Mouse (Mus musculus): ENCODE results near the gene Gm45208. TPM values are rescaled to one million over a fixed set of nuclear protein-coding genes. Genes with fewer than 3 reads are reported as not detected.
A peak's percentile ranks its signal among the peaks of the same experiment; 100 is the strongest.
"Not testable (repeated sequence)": the region's sequence is repeated elsewhere in the genome, so short reads cannot be mapped to it uniquely, and the experiment has no call there.

Gene Gm45208
- polyA plus RNA-seq, 1 experiment from 2014 or later, result not detected

- Histone ChIP-seq H3K9ac (peak within 1 kb of the TSS; percentile 46; the same call in 1 of the 2 replicates), H3K4me1 (replicated peaks; ENCODE audit: control insufficient read depth, insufficient read depth, low read length) (no peaks in the 10 kb centered on the region), H3K4me2 (replicated peaks) (peak within 1 kb of the TSS; percentile 51), H3K9me3 (ENCODE audit: control insufficient read depth, low read length) (no peaks in the 10 kb centered on the region), H3K4me3 (replicated peaks; ENCODE audit: low read length) (peak within 1 kb of the TSS; percentile 18), H3K27me3 (ENCODE audit: control insufficient read depth, insufficient read depth, low read length) (no peaks in the 10 kb centered on the region), H3K36me3 (replicated peaks; ENCODE audit: control insufficient read depth, insufficient read depth) (no peaks in the 10 kb centered on the region), H3K27ac (no peak within 1 kb of the TSS)
- WGBS, result 66% methylated on average over 14 of the region's 14 CpGs
- no peak for DNase-seq (ENCODE audit: low spot score)
- ATAC-seq (ENCODE audit: low FRiP score), result no peak
Measured at GRCm38 (mm10) chrX:7680864-7681263, 41.2 kb upstream of the Gm45208 start, which contains the start of gene Magix. Gene Magix (minus strand): TSS chrX:7681251.

- Histone ChIP-seq H3K4me2 (replicated peaks) (no peak overlapping the region), H3K9ac (no peak overlapping the region), H3K27me3 (ENCODE audit: control insufficient read depth, insufficient read depth, low read length) (no peaks in the 10 kb centered on the region), H3K9me3 (ENCODE audit: control insufficient read depth, low read length) (no peaks in the 10 kb centered on the region), H3K27ac (no peak overlapping the region), H3K4me3 (replicated peaks; ENCODE audit: low read length) (no peak overlapping the region), H3K4me1 (replicated peaks; ENCODE audit: control insufficient read depth, insufficient read depth, low read length) (no peaks in the 10 kb centered on the region), H3K36me3 (replicated peaks; ENCODE audit: control insufficient read depth, insufficient read depth) (no peaks in the 10 kb centered on the region)
- 90% methylated on average over 2 of the region's 2 CpGs for WGBS
- DNase-seq (ENCODE audit: low spot score), result no peak
- ATAC-seq (ENCODE audit: low FRiP score), result no peak
Measured at GRCm38 (mm10) chrX:7688321-7688720, 33.7 kb upstream of the Gm45208 start.

GRCm38 (mm10) chrX:7690486-7690885, 31.6 kb upstream of the Gm45208 start:
- Histone ChIP-seq H3K27me3 (ENCODE audit: control insufficient read depth, insufficient read depth, low read length) (no peaks in the 10 kb centered on the region), H3K9ac (no peak overlapping the region), H3K4me3 (replicated peaks; ENCODE audit: low read length) (no peak overlapping the region), H3K27ac (no peak overlapping the region), H3K4me1 (replicated peaks; ENCODE audit: control insufficient read depth, insufficient read depth, low read length) (no peaks in the 10 kb centered on the region), H3K4me2 (replicated peaks) (no peak overlapping the region), H3K9me3 (ENCODE audit: control insufficient read depth, low read length) (no peaks in the 10 kb centered on the region), H3K36me3 (replicated peaks; ENCODE audit: control insufficient read depth, insufficient read depth) (no peaks in the 10 kb centered on the region)
- 66% methylated on average over 3 of the region's 3 CpGs for WGBS
- DNase-seq (ENCODE audit: low spot score) (no peak), ATAC-seq (ENCODE audit: low FRiP score) (no peak)

GRCm38 (mm10) chrX:7692862-7693261, 29.2 kb upstream of the Gm45208 start:
- Histone ChIP-seq H3K4me1 (replicated peaks; ENCODE audit: control insufficient read depth, insufficient read depth, low read length) (peaks cover 3% of the 10 kb centered on the region; the same call in 1 of the 2 replicates), H3K36me3 (replicated peaks; ENCODE audit: control insufficient read depth, insufficient read depth) (no peaks in the 10 kb centered on the region), H3K4me3 (replicated peaks; ENCODE audit: low read length) (no peak overlapping the region), H3K4me2 (replicated peaks) (no peak overlapping the region), H3K27ac (no peak overlapping the region), H3K9me3 (ENCODE audit: control insufficient read depth, low read length) (no peaks in the 10 kb centered on the region), H3K27me3 (ENCODE audit: control insufficient read depth, insufficient read depth, low read length) (no peaks in the 10 kb centered on the region), H3K9ac (no peak overlapping the region)
- ATAC-seq (ENCODE audit: low FRiP score) (no peak), DNase-seq (ENCODE audit: low spot score) (no peak)
- 34% methylated on average over 4 of the region's 4 CpGs for whole genome bisulfite sequencing

- 55% methylated on average over 6 of the region's 6 CpGs for WGBS
- Histone ChIP-seq H3K4me1 (replicated peaks; ENCODE audit: control insufficient read depth, insufficient read depth, low read length) (peaks cover 6% of the 10 kb centered on the region; the same call in 1 of the 2 replicates), H3K27ac (no peak overlapping the region; the same call in 1 of the 2 replicates), H3K9me3 (ENCODE audit: control insufficient read depth, low read length) (no peaks in the 10 kb centered on the region), H3K36me3 (replicated peaks; ENCODE audit: control insufficient read depth, insufficient read depth) (peaks cover 10% of the 10 kb centered on the region; the same call in 1 of the 2 replicates), H3K9ac (no peak overlapping the region), H3K4me2 (replicated peaks) (peak overlapping the region; percentile 36), H3K4me3 (replicated peaks; ENCODE audit: low read length) (peak overlapping the region; percentile 52; the same call in 1 of the 2 replicates), H3K27me3 (ENCODE audit: control insufficient read depth, insufficient read depth, low read length) (no peaks in the 10 kb centered on the region)
- ATAC-seq (ENCODE audit: low FRiP score) (peak; percentile 61; the same call in 1 of the 2 replicates), DNase-seq (ENCODE audit: low spot score) (no peak)
Measured at GRCm38 (mm10) chrX:7696520-7696919, 25.5 kb upstream of the Gm45208 start.

GRCm38 (mm10) chrX:7696954-7697381, 25.1 kb upstream of the Gm45208 start, which contains the start of gene Gpkow:
Gene Gpkow (plus strand): TSS chrX:7697131.
- peaks cover 6% of the 10 kb centered on the region; the same call in 1 of the 2 replicates for H3K4me1 ChIP-seq (replicated peaks; ENCODE audit: control insufficient read depth, insufficient read depth, low read length)
- peak; percentile 87 for DNase-seq (ENCODE audit: low spot score)
- H3K4me3 ChIP-seq (replicated peaks; ENCODE audit: low read length), result peak within 1 kb of the TSS; percentile 52
- peaks cover 13% of the 10 kb centered on the region; the same call in 1 of the 2 replicates for H3K36me3 ChIP-seq (replicated peaks; ENCODE audit: control insufficient read depth, insufficient read depth)
- ATAC-seq (ENCODE audit: low FRiP score), result peak; percentile 97
- H3K4me2 ChIP-seq (replicated peaks), result peak within 1 kb of the TSS; percentile 55
- no peaks in the 10 kb centered on the region for H3K9me3 ChIP-seq (ENCODE audit: control insufficient read depth, low read length)
- H3K27ac ChIP-seq, result peak within 1 kb of the TSS; percentile 57
- H3K27me3 ChIP-seq (ENCODE audit: control insufficient read depth, insufficient read depth, low read length), result no peaks in the 10 kb centered on the region
- H3K9ac ChIP-seq, result peak within 1 kb of the TSS; percentile 62
- WGBS, result 14% methylated on average over 33 of the region's 33 CpGs

GRCm38 (mm10) chrX:7713764-7714134, 8.3 kb upstream of the Gm45208 start:
- Histone ChIP-seq H3K4me3 (replicated peaks; ENCODE audit: low read length) (peak overlapping the region; percentile 32), H3K4me2 (replicated peaks) (peak overlapping the region; percentile 52), H3K9ac (peak overlapping the region; percentile 41)
- not testable (repeated sequence) for H3K4me1 ChIP-seq (replicated peaks; ENCODE audit: control insufficient read depth, insufficient read depth, low read length); H3K9me3 ChIP-seq (ENCODE audit: control insufficient read depth, low read length); H3K27ac ChIP-seq; H3K36me3 ChIP-seq (replicated peaks; ENCODE audit: control insufficient read depth, insufficient read depth); DNase-seq (ENCODE audit: low spot score); H3K27me3 ChIP-seq (ENCODE audit: control insufficient read depth, insufficient read depth, low read length); ATAC-seq (ENCODE audit: low FRiP score)
- 36% methylated on average over 5 of the region's 12 CpGs for WGBS

- H3K4me3 ChIP-seq (replicated peaks; ENCODE audit: low read length), result peak within 1 kb of the TSS; percentile 32
- H3K27ac ChIP-seq, result peak within 1 kb of the TSS; percentile 73; the same call in 1 of the 2 replicates
- H3K4me1 ChIP-seq (replicated peaks; ENCODE audit: control insufficient read depth, insufficient read depth, low read length); H3K36me3 ChIP-seq (replicated peaks; ENCODE audit: control insufficient read depth, insufficient read depth); H3K9me3 ChIP-seq (ENCODE audit: control insufficient read depth, low read length); H3K27me3 ChIP-seq (ENCODE audit: control insufficient read depth, insufficient read depth, low read length): not testable (repeated sequence)
- peak within 1 kb of the TSS; percentile 41 for H3K9ac ChIP-seq
- 15% methylated on average over 41 of the region's 60 CpGs for WGBS
- ATAC-seq (ENCODE audit: low FRiP score), result peak; percentile 97
- H3K4me2 ChIP-seq (replicated peaks), result peak within 1 kb of the TSS; percentile 52
- DNase-seq (ENCODE audit: low spot score), result peak; percentile 82
Measured at GRCm38 (mm10) chrX:7714135-7714899, 7.7 kb upstream of the Gm45208 start, which contains the start of gene Wdr45. Gene Wdr45 (plus strand): TSS chrX:7714333.

- H3K36me3 ChIP-seq (replicated peaks; ENCODE audit: control insufficient read depth, insufficient read depth); H3K4me1 ChIP-seq (replicated peaks; ENCODE audit: control insufficient read depth, insufficient read depth, low read length); ATAC-seq (ENCODE audit: low FRiP score); DNase-seq (ENCODE audit: low spot score); H3K27ac ChIP-seq; H3K9me3 ChIP-seq (ENCODE audit: control insufficient read depth, low read length); H3K4me2 ChIP-seq (replicated peaks); H3K27me3 ChIP-seq (ENCODE audit: control insufficient read depth, insufficient read depth, low read length); H3K4me3 ChIP-seq (replicated peaks; ENCODE audit: low read length); H3K9ac ChIP-seq: not testable (repeated sequence)
- WGBS, result 20% methylated on average over 1 of the region's 1 CpGs
Measured at GRCm38 (mm10) chrX:7716058-7716457, 6.0 kb upstream of the Gm45208 start.
